In genomic region chr6:52802181-52802580, GRCm38 (mm10) we compare ENCODE assay signal across 8 mouse cellular contexts.
DNase-seq lines count a peak whose midpoint lies in the region; ATAC-seq lines count a peak whose summit lies in the region.

No protein-coding gene starts in this region.

- no peaks in the 10 kb centered on the region for H3K27me3 ChIP-seq in heart, embryonic 10.5 days (ENCODE audit: insufficient read depth, poor library complexity, severe bottlenecking)
- no peaks in the 10 kb centered on the region for H3K27me3 ChIP-seq in megakaryocyte, embryonic 14.5 days (replicated peaks)
- no peaks in the 10 kb centered on the region for H3K27me3 ChIP-seq in hindbrain, embryonic 13.5 days

- no peak for ATAC-seq in hindbrain, embryonic 13.5 days (ENCODE audit: low FRiP score)

- no peak overlapping the region for H3K9ac ChIP-seq in hindbrain, embryonic 13.5 days

- no peaks in the 10 kb centered on the region for H3K9me3 ChIP-seq in heart, embryonic 10.5 days
- H3K9me3 ChIP-seq in megakaryocyte, embryonic 14.5 days, result peaks cover 8% of the 10 kb centered on the region; the same call in 1 of the 2 replicates
- H3K9me3 ChIP-seq in hindbrain, embryonic 13.5 days, result no peaks in the 10 kb centered on the region

- no peaks in the 10 kb centered on the region for H3K36me3 ChIP-seq in heart, embryonic 10.5 days
- H3K36me3 ChIP-seq in megakaryocyte, embryonic 14.5 days (replicated peaks; ENCODE audit: low read length), result peaks cover 10% of the 10 kb centered on the region
- no peaks in the 10 kb centered on the region for H3K36me3 ChIP-seq in hindbrain, embryonic 13.5 days

- no peak overlapping the region for H3K4me2 ChIP-seq in hindbrain, embryonic 13.5 days

- peaks cover 15% of the 10 kb centered on the region for H3K4me1 ChIP-seq in heart, embryonic 10.5 days
- peaks cover 47% of the 10 kb centered on the region for H3K4me1 ChIP-seq in megakaryocyte, embryonic 14.5 days
- H3K4me1 ChIP-seq in hindbrain, embryonic 13.5 days (replicated peaks), result peaks cover 10% of the 10 kb centered on the region

- H3K4me3 ChIP-seq in heart, embryonic 10.5 days, result no peak overlapping the region
- peak overlapping the region; percentile 82 for H3K4me3 ChIP-seq in megakaryocyte, embryonic 14.5 days (replicated peaks)
- no peak overlapping the region for H3K4me3 ChIP-seq in hindbrain, embryonic 13.5 days

- peak; percentile 61 to 79 for DNase-seq in heart, adult 18-20 months
- no peak for DNase-seq in heart, embryonic 10.5 days (ENCODE audit: low spot score)
- peak; percentile 19 for DNase-seq in gastrocnemius, postnatal 10 days
- DNase-seq in kidney, postnatal 4 days, result peak; percentile 21 to 28
- no peak for DNase-seq in left cerebral cortex, adult 8-10 months (ENCODE audit: low spot score in 2 of 2)
- DNase-seq in frontal cortex, postnatal 36 days (ENCODE audit: low spot score in 2 of 2), result no peak

- WGBS in heart, embryonic 10.5 days, result 68% methylated on average over 9 of the region's 9 CpGs
- 65% methylated on average over 9 of the region's 9 CpGs for WGBS in hindbrain, embryonic 13.5 days

- no peak overlapping the region for H3K27ac ChIP-seq in heart, embryonic 10.5 days
- no peak overlapping the region for H3K27ac ChIP-seq in hindbrain, embryonic 13.5 days

Comparison
In these comparisons a context has a peak if more than half of its experiments do, and no peak if none do; other contexts are left out.
1. DNase-seq: peak in heart, adult 18-20 months (2 of 2), gastrocnemius, postnatal 10 days (single experiment) and kidney, postnatal 4 days (2 of 2); none in heart, embryonic 10.5 days (single experiment), left cerebral cortex, adult 8-10 months (0 of 2) and frontal cortex, postnatal 36 days (0 of 2).